Mouse (Mus musculus) lung, postnatal 0 days (tissue): ENCODE results near the gene Esrra.

Experiments
- CTCF ChIP-seq: IDR thresholded peaks from 2 replicates; pipeline ENCODE4 v1.5.1; 2016; ENCODE audit warnings: antibody characterized with exemption, mild to moderate bottlenecking
- EP300 ChIP-seq: IDR thresholded peaks from 2 replicates; pipeline ENCODE4 v1.6.1; 2016; ENCODE audit warnings: antibody characterized with exemption, mild to moderate bottlenecking, control low read depth

DNA sequence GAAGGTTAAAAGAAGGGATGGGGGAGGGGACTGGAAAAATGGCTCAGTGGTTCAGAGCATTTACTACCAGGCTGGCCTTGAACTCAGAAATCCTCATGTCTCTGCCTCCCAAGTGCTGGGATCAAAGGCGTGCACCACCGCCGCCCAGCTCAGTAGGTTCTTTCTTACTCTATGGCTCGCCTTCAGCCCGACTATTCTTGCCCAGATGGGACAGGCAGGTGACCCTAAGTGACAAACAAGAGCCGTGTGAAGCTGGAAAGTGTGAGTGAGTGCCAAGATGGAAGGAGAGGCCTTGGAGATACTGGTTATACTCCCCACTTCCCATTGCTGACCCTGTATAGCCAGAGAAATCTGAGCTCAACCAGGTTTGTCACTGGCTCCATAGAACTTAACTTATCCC lies 22.1 kb upstream of the Esrra start:
- TF ChIP-seq CTCF = no peak
- TF ChIP-seq EP300 = no peak
